Mouse (Mus musculus) myocyte (in vitro differentiated cells): Measurements from ENCODE around the gene Micu1.

Experiments used
- POLR2A ChIP-seq: IDR thresholded peaks from one replicate; pipeline ENCODE4 v1.6.1; 2011; ENCODE audit warnings: low read depth, mild to moderate bottlenecking, control low read depth, moderate library complexity; ENCODE audit not compliant: insufficient read length
- POLR2AphosphoS2 ChIP-seq: IDR thresholded peaks from one replicate; pipeline ENCODE4 v1.6.1; 2011; ENCODE audit warnings: low read depth, control low read depth; ENCODE audit not compliant: insufficient read length
- USF1 ChIP-seq: IDR thresholded peaks from one replicate; pipeline ENCODE4 v1.6.1; 2011; ENCODE audit warnings: low read depth, mild to moderate bottlenecking, control low read depth, moderate library complexity

GRCm38 (mm10) chr10:59703060-59703760 lies 933 bp downstream of the Micu1 start:
- TF ChIP-seq POLR2A (no peak), USF1 (no peak), POLR2AphosphoS2 (no peak)
